Mouse (Mus musculus) lung, postnatal 0 days (tissue): ENCODE results near the gene Fbxo28. TPM values are rescaled to one million over a fixed set of nuclear protein-coding genes. Genes with fewer than 3 reads are reported as not detected.

ENCODE experiments used
- ATAC-seq: fragments of 200-750 bp; cut with Nextera tagmentation; 2 replicates; pipeline ENCODE4 v1.8.0; 2017; ENCODE audit warnings: moderate library complexity
- DNase-seq: peaks from one replicate; pipeline ENCODE4 v3.0.0-alpha.2; 2016; ENCODE audit warnings: low spot score
- H3K27ac ChIP-seq: fragments of 300-500 bp; sonication (generic); 2 replicates; pipeline ENCODE4 v1.5.1; 2014; ENCODE audit warnings: antibody characterized with exemption, mild to moderate bottlenecking, low read length, mixed read lengths
- H3K27me3 ChIP-seq: fragments of 300-500 bp; sonication (generic); replicated peaks from 2 replicates; pipeline ENCODE4 v1.6.1; 2014; ENCODE audit warnings: low read length, mixed read lengths; ENCODE audit not compliant: insufficient read depth
- H3K36me3 ChIP-seq: fragments of 300-500 bp; sonication (generic); 2 replicates; pipeline ENCODE4 v1.6.1; 2014; ENCODE audit warnings: low read length, mixed read lengths; ENCODE audit not compliant: insufficient read depth
- H3K4me1 ChIP-seq: fragments of 300-500 bp; sonication (generic); 2 replicates; pipeline ENCODE4 v1.6.1; 2014; ENCODE audit warnings: antibody characterized with exemption, low read depth, low read length, mixed read lengths; ENCODE audit not compliant: insufficient read depth
- H3K4me2 ChIP-seq: fragments of 300-500 bp; sonication (generic); replicated peaks from 2 replicates; pipeline ENCODE4 v1.6.1; 2014; ENCODE audit warnings: low read depth, mild to moderate bottlenecking, low read length, moderate library complexity, mixed read lengths
- H3K4me3 ChIP-seq: fragments of 300-500 bp; sonication (generic); 2 replicates; pipeline ENCODE4 v1.5.1; 2014; ENCODE audit warnings: low read depth, low read length
- H3K9ac ChIP-seq: fragments of 300-500 bp; sonication (generic); replicated peaks from 2 replicates; pipeline ENCODE4 v1.6.1; 2014; ENCODE audit warnings: low read depth, mild to moderate bottlenecking
- H3K9me3 ChIP-seq: fragments of 300-500 bp; sonication (generic); 2 replicates; pipeline ENCODE4 v1.6.1; 2016; ENCODE audit warnings: low read length, mixed read lengths
- CTCF ChIP-seq: IDR thresholded peaks from 2 replicates; pipeline ENCODE4 v1.5.1; 2016; ENCODE audit warnings: antibody characterized with exemption, mild to moderate bottlenecking
- EP300 ChIP-seq: IDR thresholded peaks from 2 replicates; pipeline ENCODE4 v1.6.1; 2016; ENCODE audit warnings: antibody characterized with exemption, mild to moderate bottlenecking, control low read depth
- WGBS: fragments of 180-500 bp; shearing (Covaris S2); extraction: QIAGEN DNeasy Blood & Tissue Kit; methylation state at CpG from one replicate; pipeline ENCODE4 v1.1.7; 2014; 5-methylcytosine and 5-hydroxymethylcytosine counted together
- polyA plus RNA-seq: library from polyadenylated mRNA; unstranded; fragments of >200 nt; fragmentation: Nextera tagmentation; extraction: Ambion mirVana; gene quantifications from 2 replicates; pipeline ENCODE4 v1.2.1, GENCODE M21; 2015

Gene Fbxo28
- polyA plus RNA-seq, 1 experiment from 2014 or later: 9.8 TPM

- Histone ChIP-seq H3K27me3 (no peaks in the 10 kb centered on the region), H3K9me3 (no peaks in the 10 kb centered on the region), H3K36me3 (no peaks in the 10 kb centered on the region), H3K27ac (no peak overlapping the region), H3K9ac (no peak overlapping the region), H3K4me3 (no peak overlapping the region), H3K4me1 (no peaks in the 10 kb centered on the region), H3K4me2 (no peak overlapping the region)
- TF ChIP-seq EP300 (no peak), CTCF (no peak)
- no peak for DNase-seq
- no peak for ATAC-seq
- 61% methylated on average over 6 of the region's 6 CpGs for WGBS
Observed at GRCm38 (mm10) chr1:182349557-182349956, 8.1 kb upstream of the Fbxo28 start.

- no peaks in the 10 kb centered on the region for H3K9me3 ChIP-seq
- H3K27ac ChIP-seq: no peak overlapping the region
- H3K4me2 ChIP-seq: no peak overlapping the region
- no peak overlapping the region for H3K4me3 ChIP-seq
- 52% methylated on average over 5 of the region's 5 CpGs for WGBS
- H3K9ac ChIP-seq: no peak overlapping the region
- ATAC-seq: no peak
- H3K36me3 ChIP-seq: no peaks in the 10 kb centered on the region
- TF ChIP-seq EP300 (no peak), CTCF (no peak)
- no peaks in the 10 kb centered on the region for H3K27me3 ChIP-seq
- H3K4me1 ChIP-seq: no peaks in the 10 kb centered on the region
- no peak for DNase-seq
Observed at GRCm38 (mm10) chr1:182346491-182346890, 5.1 kb upstream of the Fbxo28 start.

DNA sequence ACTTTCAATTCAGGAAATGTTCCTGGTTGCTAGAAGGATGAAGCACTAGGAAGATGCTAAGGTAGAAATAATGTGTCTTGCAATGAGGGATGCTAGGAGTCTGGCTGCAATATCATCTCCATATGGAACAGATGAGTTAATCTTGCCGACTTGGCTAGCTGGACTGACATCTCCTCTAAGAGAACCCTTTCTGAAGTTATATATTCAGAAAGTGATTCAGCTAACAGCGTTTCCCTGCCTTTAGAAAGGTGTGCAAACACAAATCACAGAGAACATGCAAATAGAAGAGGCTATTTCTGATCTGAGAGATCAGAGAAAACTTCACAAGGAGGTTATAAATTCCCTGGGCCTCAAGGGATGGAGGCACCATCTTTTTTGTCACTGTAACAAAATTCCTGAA, 4.4 kb upstream of the Fbxo28 start:
- 68% methylated on average over 2 of the region's 2 CpGs for WGBS
- no peak for DNase-seq
- H3K27ac ChIP-seq: no peak overlapping the region
- H3K4me2 ChIP-seq: no peak overlapping the region
- no peak overlapping the region for H3K4me3 ChIP-seq
- ATAC-seq: no peak
- no peaks in the 10 kb centered on the region for H3K4me1 ChIP-seq
- H3K9ac ChIP-seq: no peak overlapping the region
- H3K27me3 ChIP-seq: no peaks in the 10 kb centered on the region
- H3K36me3 ChIP-seq: no peaks in the 10 kb centered on the region
- H3K9me3 ChIP-seq: no peaks in the 10 kb centered on the region
- TF ChIP-seq CTCF: no peak
- no peak for TF ChIP-seq EP300

- H3K27me3 ChIP-seq: no peaks in the 10 kb centered on the region
- H3K4me2 ChIP-seq: peak overlapping the region; percentile 95
- no peaks in the 10 kb centered on the region for H3K36me3 ChIP-seq
- H3K9ac ChIP-seq: no peak overlapping the region
- no peak overlapping the region for H3K27ac ChIP-seq
- peaks cover 6% of the 10 kb centered on the region; the same call in 1 of the 2 replicates for H3K4me1 ChIP-seq
- H3K9me3 ChIP-seq: no peaks in the 10 kb centered on the region
- DNase-seq (no peak), ATAC-seq (no peak)
- 40% methylated on average over 6 of the region's 6 CpGs for WGBS
- H3K4me3 ChIP-seq: peak overlapping the region; percentile 97
- TF ChIP-seq CTCF (no peak), EP300 (no peak)
Observed at GRCm38 (mm10) chr1:182341993-182342392, 564 bp upstream of the Fbxo28 start.

GRCm38 (mm10) chr1:182340281-182340680, 1.1 kb downstream of the Fbxo28 start:
- 17% methylated on average over 7 of the region's 7 CpGs for WGBS
- no peak overlapping the region for H3K27ac ChIP-seq
- peak; percentile 19 for DNase-seq
- H3K9ac ChIP-seq: no peak overlapping the region
- peak overlapping the region; percentile 95 for H3K4me2 ChIP-seq
- TF ChIP-seq EP300 (no peak), CTCF (no peak)
- H3K4me1 ChIP-seq: peaks cover 6% of the 10 kb centered on the region; the same call in 1 of the 2 replicates
- H3K4me3 ChIP-seq: peak overlapping the region; percentile 97
- no peaks in the 10 kb centered on the region for H3K9me3 ChIP-seq
- no peaks in the 10 kb centered on the region for H3K27me3 ChIP-seq
- no peak for ATAC-seq
- no peaks in the 10 kb centered on the region for H3K36me3 ChIP-seq

GRCm38 (mm10) chr1:182338961-182339565, 2.4 kb downstream of the Fbxo28 start:
- 68% methylated on average over 7 of the region's 7 CpGs for WGBS
- no peak overlapping the region for H3K4me2 ChIP-seq
- peak; percentile 12 for DNase-seq

More at GRCm38 (mm10) chr1:182338961-182339565, 2.4 kb downstream of the Fbxo28 start:
- Histone ChIP-seq H3K36me3 (no peaks in the 10 kb centered on the region), H3K4me1 (peaks cover 6% of the 10 kb centered on the region; the same call in 1 of the 2 replicates), H3K27ac (no peak overlapping the region), H3K9ac (no peak overlapping the region), H3K27me3 (no peaks in the 10 kb centered on the region), H3K9me3 (no peaks in the 10 kb centered on the region), H3K4me3 (no peak overlapping the region)
- no peak for TF ChIP-seq EP300
- peak; percentile 8; the same call in 1 of the 2 replicates for TF ChIP-seq CTCF
- ATAC-seq: no peak
